Mouse (Mus musculus): ENCODE results near the gene Rnf115.
A peak's percentile ranks its signal among the peaks of the same experiment; 100 is the strongest.

Rnf115 gene

DNA sequence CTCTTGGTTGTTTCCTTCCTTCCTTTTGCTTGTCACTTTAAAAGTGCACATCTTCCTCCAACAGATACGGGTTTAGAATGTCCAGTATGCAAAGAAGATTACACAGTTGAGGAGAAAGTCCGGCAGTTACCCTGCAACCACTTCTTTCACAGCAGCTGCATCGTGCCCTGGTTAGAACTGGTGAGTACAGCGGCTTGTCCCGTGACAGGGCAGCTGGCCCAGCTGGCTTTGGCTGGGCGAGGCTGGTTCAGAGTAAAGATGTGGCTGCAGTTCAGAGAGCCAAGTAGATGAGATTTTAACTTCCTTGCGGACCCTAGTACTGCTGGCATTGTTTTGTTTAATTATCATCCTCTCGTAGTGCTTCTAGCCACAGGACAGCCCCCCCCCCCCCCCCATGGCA, 61.0 kb downstream of the Rnf115 start:
- no peak for DNase-seq

DNA sequence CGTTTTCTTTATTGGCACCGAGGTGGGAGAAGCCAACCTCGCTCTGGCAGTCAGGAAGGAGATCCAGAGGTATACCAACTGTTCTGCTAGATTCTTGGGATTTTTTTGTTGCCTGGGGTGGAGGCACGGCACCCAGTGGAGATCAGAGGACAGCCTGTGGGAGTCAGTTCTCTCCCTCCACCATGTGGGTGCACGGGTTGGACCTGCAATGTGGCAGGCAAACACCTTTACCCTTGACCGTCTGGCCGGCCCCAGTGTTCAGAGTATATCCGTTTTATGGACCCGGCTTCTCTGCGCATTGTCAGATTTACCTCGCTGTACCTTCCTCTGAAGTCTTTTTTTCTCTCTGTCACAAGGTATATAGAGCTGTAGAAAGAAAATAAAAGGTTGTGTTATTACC, 72.8 kb downstream of the Rnf115 start:
- no peak for DNase-seq

DNA sequence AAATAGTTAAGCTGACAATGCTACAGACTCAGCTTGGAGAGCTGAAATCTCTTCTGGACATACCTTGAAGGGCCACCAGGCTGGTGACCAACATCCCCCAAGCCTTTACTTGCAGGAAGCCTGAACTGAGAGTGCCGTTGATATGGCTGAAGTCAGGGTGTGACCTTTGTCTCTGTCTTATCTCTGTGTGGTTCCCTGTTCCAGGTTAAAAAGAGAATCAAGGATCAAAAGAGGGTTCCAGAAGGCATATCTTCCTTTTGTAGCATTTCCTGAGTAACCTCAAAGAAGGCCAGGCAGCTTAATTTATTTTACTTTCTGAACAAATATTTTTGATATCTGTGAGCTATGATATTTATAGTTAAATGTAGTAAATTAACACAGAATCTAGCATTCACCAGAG, 74.8 kb downstream of the Rnf115 start:
- DNase-seq = no peak

DNA sequence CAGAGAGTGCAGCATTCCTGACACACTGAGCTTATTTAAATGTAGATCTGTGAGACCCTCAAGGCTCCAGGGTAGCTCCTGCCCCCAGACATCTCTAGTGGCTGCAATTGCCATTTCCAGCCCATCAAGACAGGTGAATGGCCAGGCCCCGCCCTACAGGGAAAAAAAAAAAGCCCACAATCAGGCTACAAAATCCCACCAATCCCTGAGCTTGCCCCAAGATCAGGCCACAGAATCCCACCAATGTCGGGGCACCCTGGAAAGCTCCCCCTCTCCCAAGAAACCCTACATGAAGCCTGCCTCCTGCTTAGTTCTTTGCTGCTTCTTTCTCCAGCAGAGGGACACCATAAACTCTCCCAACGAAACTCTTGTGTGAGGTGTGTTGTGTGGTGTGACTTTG, 80.7 kb downstream of the Rnf115 start:
- DNase-seq = no peak

DNA sequence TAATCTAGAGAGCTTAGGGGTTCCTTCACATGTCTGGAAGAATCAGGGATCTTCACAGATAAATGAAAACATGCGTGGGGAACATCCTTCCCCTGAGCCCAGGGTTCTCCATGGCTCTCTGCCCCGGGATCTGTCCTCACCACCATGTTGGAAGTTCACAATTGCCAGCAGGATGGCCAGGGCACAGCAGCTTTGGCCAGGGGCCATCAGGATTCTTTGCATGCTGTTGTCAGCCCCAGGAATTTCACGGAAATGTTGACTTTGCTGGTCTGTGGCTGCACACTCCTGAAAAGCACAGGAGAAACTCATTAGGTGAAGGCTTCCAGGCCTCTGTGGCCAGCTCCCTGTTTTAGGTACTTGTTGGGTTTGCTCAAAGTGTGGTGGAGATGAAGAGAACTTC, 81.2 kb downstream of the Rnf115 start:
- DNase-seq = no peak

DNA sequence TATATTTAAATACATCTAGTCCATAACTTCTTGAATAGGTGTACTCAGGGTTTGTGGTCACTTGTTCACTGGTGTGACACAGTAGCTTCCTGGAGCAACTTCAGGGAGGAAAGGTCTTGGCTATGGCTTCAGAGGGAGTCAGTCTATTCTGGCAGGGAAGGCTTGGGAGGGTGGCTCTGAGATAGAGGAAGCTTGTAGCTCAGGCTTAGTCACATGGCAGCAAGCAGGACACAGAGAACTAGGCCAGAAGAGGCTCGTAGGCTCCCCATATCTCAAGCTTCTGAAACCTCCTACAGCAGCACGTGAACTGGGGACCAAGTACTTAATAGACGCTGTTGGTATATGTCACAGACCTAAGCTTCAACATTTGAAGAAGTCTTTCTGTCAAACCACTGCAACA, 83.8 kb downstream of the Rnf115 start:
- DNase-seq = no peak

DNA sequence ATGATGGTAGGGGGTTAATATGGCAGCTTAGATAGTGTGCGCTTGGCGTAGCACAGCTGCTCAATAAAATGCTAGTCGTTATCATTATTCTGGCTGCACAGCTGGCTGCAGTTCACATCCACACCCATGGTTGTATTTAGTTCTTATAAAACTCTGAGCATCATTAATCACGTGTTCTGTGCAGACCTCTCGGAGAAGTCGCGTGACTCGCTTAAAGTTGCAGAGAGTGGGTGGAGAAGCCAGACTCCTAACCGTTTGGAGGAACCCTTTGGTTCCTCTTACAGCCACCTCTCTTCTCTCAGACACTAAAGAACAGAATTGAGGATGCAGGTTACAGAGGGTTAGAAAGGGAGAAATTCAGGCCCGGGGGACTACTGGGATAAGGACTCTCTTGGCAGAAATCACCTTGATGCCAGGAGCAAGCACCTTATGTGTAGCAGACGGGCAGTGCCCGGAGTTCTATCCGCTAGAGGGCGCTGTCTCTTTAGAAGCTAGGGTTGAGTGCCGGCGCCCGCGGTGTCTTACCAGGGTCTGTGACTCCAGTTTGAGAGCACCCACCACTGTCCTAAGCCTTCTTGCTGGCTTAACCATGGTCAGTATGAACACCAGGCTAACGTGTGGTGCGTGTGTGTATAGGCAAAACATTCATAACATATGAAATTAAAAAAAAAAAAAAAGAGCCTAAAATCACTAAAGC, 85.1 kb downstream of the Rnf115 start:
- peak; percentile 34 to 77 for DNase-seq

DNA sequence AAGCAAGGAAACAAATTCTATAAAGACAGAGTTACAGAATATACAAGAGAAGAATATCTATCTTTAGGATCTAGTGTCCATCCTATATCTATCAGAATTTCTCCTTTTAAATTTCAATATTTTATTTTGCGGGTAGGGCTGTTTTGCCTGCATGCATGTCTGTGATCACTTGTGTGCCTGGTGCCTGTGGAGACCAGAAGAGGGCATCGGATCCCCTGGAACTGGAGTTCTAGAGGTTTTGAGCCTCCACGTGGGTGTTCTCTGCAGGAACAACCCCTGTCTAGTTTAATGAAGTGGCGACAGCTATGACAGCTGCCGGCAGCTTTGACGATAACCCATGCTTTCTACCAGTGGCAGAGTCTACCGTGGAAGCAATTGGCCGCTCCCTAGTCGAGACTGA, 85.6 kb downstream of the Rnf115 start:
- peak in 1 of 2 experiments; percentile 16 for DNase-seq

DNA sequence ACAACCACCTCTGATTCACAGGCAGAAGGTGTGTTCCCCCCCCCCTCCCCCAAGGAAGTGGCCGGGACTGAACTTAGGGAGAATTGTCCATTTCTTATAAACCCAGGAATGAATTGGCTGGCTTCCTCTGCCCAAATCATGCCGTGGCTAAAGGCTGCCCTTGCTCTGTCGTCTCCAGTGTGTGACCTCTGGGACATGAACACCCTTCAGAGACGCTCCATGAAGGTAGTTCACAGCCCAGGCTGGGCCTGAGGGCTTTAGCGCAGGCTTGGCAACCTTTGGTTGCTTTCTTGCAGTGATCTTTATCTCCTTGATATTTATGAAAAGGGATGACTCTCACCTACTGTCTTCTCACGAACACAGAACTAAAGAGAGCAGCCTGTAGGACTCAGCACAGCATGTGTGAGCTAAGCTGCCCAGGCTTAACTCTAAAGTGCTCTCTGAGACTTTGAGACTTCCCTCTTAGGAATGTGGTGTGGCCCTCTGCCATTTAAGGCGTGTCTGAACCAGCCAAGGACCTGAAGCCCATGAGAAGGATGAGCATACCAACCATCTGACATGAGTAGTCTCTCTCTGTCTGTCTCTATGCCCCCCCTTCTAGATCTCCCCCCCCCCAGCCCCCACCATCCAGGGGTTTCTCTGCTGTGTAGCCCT, 86.3 kb downstream of the Rnf115 start:
- no peak for DNase-seq

DNA sequence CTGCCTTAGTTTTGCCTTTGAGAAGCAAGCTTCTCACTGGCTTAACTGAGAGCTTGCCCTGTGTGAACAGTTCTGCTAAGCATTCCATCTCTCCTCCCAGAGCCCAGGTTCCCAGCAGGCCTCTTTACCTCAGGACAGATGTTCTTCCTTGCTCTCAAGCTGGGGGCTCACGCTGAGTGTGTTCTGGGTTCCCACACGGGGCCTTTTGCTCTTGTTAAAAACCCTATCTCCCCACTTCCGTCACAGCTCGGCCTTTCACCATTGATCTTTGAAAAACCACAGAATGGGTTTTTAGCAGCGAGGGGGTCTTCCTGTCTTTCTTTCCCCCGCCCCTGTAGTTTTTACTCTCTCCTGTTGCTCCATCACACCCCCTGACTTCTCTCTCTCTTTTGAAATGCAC, 86.9 kb downstream of the Rnf115 start:
- no peak for DNase-seq

DNA sequence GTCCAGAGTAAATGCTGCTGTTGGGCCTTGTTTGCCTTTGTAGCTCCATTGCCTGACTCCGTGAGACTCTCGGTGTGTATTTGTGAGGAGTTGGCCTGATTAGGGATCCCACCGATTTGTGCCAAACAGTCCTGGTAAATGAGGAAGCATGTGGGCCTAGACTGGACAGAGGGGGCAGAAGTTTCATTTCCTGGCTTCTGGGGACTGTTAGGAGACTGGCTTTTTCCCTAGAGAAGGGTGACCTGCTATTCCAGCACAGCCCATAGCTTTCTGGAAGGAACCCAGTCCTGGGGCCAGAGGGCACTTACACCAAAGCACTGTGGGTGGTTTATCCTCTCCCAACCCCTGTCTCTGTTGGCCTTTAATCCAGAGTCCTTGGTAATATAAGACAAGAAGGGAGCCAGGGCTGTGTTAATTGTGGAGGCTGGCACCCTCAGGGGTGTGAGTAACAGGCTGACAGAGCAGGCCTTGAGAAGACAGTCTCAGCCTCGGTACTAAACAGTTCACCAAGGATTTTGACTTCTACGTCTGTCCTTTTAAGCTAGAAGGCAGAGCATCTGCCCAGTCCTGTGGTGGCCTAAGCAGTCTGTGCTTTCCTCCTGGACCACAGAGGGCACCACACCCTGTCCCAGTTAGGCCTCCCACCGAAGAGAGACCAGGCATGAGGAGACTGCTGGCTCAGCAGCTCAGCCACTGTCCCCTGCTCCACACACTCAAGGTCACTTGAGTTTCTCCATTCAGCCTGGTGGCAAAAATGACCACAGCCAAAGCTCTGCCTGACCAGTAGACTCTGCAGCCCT, 92.9 kb downstream of the Rnf115 start:
- no peak for DNase-seq

DNA sequence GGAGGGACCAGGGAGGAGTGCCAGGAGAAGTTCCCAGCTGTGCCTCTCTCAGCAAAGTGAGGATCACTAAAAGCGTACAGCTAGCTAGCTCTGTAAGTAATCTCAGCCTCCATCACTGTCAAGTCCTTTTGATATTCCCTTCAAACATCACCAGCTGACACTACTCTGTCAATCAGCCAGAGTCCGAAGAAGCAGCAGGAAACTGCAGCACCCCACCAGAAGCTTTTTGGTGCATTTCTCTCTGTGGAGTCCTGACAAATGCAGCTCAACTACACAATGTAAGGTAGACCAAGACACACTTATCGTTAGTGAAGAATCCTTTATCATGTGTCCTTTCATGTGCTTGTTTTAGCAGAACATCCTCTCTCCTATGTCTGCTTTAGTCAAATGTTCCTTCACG, 94.1 kb downstream of the Rnf115 start:
- DNase-seq = no peak

DNA sequence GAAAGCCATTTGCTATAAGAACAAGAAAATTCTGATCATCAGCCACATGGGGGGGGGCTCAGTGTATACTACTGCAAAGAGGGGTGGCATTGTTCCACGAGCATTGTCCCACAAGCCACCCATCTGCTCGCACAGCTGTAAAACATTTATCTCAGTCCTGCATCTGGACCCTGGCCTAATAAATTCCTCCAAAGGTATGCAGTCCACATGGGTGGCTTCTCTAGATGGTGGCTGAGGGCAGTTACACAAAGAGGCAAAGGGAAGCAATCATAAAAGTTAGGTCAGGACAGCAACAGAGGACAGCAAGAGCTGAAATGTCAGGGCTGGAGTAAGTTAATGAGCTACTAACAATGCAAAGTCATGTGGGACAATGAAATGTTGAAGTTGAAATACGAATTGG, 96.2 kb downstream of the Rnf115 start:
- DNase-seq = no peak

DNA sequence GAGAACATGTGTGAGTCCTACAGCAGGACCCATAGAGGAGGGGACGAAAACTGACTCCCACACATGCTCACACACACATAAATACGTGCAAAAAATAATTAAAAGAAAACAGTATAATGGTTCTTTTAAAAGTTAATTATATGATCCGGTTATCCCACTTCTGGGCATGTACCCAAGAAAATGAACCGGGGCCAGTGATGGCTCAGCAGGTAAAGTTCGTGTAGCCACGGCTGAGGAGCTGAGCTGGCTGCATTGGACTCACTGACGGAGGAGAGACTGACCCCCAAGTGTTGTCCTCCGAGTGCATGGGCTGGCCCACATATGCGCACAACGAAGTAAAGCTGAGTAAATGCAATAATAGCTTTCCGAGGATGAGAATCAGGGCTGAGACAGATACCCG, 97.2 kb downstream of the Rnf115 start:
- DNase-seq = no peak

DNA sequence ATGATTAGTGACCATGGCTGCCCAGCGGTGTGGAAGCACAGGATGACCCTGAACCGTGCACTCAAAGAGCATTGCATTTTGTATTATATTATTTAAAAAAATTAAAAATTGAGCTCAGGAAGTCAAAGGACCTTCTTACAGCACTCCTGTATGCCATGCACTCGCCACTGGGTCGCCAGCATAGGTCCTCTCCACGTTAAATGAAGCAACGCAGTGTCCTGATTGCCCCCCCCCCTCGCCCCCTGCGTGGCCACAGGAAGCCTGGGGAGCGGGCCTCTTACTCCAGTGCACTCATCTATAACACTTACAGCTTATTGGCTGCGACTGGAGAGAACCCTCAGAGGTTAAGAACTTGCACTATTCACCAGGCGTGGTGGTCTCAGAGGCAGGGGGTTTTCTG, 97.8 kb downstream of the Rnf115 start:
- no peak for DNase-seq

DNA sequence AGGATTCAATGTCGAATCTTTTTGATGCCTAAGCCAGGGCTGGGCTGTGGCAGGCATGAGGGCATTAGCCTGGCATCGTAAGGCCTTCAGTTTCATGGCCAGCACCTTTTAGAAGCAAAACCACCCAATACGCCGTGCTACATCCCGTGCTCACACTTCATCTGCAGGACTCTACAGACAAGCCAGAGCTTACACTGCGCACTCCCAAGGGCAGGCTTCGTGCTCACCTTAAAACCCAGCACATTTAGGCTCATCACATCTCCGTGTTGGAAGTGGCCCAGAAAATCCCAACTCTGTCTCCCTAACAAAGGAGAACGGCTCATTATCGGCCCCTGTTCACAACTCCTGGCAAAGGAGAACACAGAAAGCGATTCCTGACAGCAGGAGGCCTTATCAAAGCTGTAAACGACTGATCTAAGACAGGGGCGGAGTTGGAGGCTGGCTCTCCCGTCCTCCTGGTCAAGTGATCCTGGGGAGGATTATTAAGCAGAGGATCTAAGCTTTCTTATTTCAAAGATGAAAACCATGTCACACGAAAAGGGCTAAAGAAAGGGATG, 100.9 kb downstream of the Rnf115 start:
- DNase-seq = no peak

DNA sequence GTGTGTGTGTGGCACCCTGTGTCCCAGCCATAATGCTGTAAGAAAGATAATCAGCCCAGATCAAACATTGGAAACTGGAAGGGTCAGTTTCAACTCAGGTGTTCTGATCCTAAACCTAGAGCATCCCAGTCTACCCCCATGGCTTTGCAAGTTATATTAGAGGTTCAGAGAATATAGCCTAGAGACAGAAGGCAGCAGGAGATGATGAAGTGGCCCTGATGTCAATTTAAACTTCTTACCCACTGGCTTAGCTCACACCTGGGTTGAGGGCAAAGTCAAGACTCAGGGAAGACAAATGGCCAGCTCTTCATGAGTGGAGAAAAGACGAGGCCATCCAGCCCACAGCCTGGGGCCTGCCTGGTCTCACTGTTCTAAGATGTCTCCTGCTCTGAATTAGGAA, 101.5 kb downstream of the Rnf115 start, which contains the start of the genes Pdzk1 and Cd160:
Gene Pdzk1, plus strand, starts transcription at position 301 of the 400 bp plus-strand sequence.
Gene Cd160, minus strand, starts transcription at position 368 of the 400 bp plus-strand sequence.
- no peak for DNase-seq

DNA sequence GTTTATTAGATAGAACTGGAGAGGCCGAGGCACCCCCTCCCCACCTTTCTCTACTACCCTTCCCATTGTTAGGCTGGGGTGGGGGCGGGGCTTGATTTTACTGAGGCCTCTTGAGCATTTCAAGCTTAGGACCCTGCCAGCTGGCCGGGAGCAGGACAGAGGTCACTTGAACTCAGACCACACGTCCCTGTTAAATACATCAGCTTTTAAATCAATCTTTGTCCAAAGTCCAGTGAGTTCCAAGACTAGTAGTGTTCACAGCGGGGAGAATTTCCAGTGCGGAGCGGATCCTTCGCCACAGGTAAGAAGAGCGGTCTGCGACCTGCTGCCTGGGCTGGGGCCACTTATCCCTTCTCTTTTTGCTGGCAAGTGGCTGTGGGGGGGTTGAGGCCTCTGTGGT, 102.4 kb downstream of the Rnf115 start:
- no peak for DNase-seq

DNA sequence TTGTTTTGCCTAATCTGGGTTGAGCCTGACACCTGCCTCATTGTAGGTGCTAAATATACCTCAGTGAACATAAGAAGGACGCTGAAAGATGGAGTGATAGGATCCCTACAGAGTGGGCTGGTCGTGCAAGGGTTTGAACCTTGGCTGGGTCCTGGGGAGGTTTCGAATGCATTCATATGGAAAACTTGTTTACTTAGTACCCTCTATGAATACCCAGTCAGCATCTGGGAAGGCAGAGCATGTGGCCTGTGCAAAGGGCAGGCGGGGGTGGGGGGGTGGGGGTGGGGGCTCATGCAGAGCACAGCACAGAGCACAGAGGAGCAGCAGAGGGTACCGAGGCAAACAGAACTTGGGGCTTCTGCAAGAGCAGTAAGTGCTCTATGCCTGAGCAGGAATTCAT, 105.5 kb downstream of the Rnf115 start:
- DNase-seq = no peak

DNA sequence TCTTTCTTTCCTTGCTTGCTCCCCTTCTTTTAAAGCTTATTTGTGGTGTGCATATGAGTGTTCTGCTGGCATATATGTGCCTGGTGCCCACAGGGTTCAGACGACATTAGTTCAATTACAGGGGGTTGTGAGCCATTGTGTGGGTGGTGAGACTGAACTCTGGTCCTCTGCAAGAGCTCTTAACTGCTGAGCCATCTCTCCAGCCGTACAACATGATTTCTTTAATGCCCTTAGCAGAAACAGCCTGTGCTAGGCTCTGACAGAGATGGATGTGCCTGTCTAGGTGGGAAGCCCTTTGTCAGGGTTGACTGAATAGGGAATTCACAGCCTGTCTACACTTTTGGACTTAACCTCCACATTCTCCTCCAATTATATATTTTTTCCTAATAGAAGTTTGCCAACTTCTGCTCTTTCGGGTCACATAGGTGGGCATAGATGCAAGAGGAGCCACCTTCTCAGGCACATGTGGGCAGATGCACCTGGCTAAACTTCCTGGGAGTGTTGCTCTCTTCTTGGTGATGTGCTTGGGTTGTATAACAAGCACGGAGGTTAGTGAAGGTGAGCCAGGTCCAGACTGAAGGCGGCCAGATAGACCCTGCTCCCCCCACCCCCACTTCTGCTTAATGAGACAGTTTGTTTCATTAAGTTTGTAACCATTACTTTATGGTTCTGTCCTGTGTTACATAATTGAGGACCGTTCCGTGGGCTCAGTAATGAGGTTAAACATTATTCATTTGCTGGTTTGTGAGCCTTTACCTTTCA, 107.3 kb downstream of the Rnf115 start:
- no peak for DNase-seq

DNA sequence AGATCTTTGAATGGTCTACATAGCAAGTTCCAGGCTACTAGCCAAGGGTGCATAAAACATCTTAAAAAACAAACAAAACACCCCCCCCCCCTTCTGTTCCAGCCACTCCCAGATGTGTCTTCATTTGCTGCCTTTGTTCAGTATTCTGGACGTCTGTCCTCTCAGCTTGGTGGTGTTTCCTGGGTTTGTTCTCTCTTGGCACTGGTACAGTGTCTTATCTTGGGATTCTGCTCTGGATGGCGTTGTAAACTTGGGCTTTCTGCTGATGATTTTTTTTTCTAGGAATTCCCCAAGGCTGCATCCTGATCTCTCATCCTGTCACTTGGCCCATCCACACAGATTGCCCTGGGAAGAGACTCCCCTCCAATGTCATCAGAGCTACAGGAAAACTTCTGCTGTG, 109.0 kb downstream of the Rnf115 start:
- DNase-seq = no peak

DNA sequence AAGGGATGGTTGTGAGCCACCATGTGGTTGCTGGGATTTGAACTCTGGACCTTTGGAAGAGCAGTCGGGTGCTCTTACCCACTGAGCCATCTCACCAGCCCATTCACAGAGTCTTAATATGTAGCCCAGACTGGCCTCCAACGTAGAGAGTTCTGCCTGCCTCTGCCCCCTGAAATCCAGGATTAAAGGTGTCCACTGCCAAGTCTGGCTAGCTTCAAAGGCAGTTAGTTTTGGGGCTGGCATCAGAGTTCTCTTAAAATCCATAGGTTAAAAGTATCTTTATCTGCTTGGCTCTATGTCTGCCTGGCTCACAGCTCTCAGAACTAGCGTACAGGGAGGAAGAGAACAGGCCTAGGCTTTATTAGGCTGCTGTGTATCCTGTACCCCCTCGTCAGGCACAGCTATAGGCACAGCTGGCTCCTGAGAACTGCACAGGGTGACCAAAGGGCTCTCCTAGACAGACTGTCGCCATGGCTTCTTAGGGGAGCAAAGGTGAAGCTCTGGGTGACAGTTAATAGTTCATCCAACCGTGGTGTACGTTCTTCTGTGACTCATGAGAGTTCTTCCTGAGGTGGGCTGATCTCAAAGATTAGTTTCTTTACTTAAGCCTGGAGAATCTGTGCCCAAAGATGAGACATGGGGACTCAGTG, 111.7 kb downstream of the Rnf115 start:
- DNase-seq = no peak

Data from spleen, adult 18-20 months (tissue).